Comparison of ENCODE assay signal across 15 mouse cellular contexts in genomic region chr7:34208027-34208745, GRCm38 (mm10). TPM values are rescaled to one million over a fixed set of nuclear protein-coding genes. Genes with fewer than 3 reads are reported as not detected.
A peak's percentile ranks its signal among the peaks of the same experiment; 100 is the strongest.
DNase-seq lines count a peak whose midpoint lies in the region; ATAC-seq and TF ChIP-seq lines count a peak whose summit lies in the region.
"Had no signal": no experiment of that assay in that cellular context is flagged by ENCODE, and none has a peak within 500 bp of the region (broad histone marks: within the 10 kb centered on the region; RNA-seq: fewer than 3 reads in every experiment).

No protein-coding gene starts in this region.

- TF ChIP-seq CTCF in kidney, adult 2 months (conservative IDR thresholded peaks at IDR 0.05; ENCODE audit: insufficient read depth, insufficient read length, low read depth, low read length) = peak; percentile 36; the same call in 1 of the 2 replicates
- TF ChIP-seq CTCF in ES-Bruce4 (IDR thresholded peaks at IDR 0.05; ENCODE audit: low read depth, low read length) = peak; percentile 50
- TF ChIP-seq CTCF in embryonic fibroblast, embryonic 13.5 days (IDR thresholded peaks at IDR 0.05; ENCODE audit: borderline replicate concordance, insufficient read depth, low read length) = peak; percentile 54; the same call in 1 of the 2 replicates

- TF ChIP-seq POLR2A in kidney, adult 2 months (IDR thresholded peaks at IDR 0.05; ENCODE audit: low read depth, low read length) = no peak
- no peak for TF ChIP-seq POLR2A in ES-Bruce4 (IDR thresholded peaks at IDR 0.05; ENCODE audit: insufficient read depth, low read length)
- TF ChIP-seq POLR2A in embryonic fibroblast, embryonic 13.5 days (IDR thresholded peaks at IDR 0.05; ENCODE audit: low read depth, low read length) = no peak

- no peak overlapping the region for H3K9ac ChIP-seq in ES-Bruce4 (ENCODE audit: low read depth, poor library complexity, severe bottlenecking)
- H3K9ac ChIP-seq in kidney, embryonic 15.5 days = no peak overlapping the region
- H3K9ac ChIP-seq: embryonic facial prominence, embryonic 15.5 days; hindbrain, embryonic 12.5 days; limb, embryonic 12.5 days had no signal

- no peak for ATAC-seq in kidney, embryonic 15.5 days (replicated peaks; ENCODE audit: low FRiP score)

- no peak for DNase-seq in kidney, adult 2 months
- no peak for DNase-seq in kidney, adult 11 months
- peak; percentile 20 for DNase-seq in 3T3-L1 (ENCODE audit: low read depth, low spot score)
- DNase-seq in spleen, adult 18-20 months = no peak
- DNase-seq: cerebellum, postnatal 36 days; heart, adult 18-20 months; lung, postnatal 36 days; thymus, postnatal 25 days had no signal

- no peaks in the 10 kb centered on the region for H3K9me3 ChIP-seq in ES-Bruce4 (replicated peaks; ENCODE audit: control insufficient read depth, insufficient read depth, low read length, poor library complexity, severe bottlenecking)
- H3K9me3 ChIP-seq in kidney, embryonic 15.5 days (replicated peaks) = no peaks in the 10 kb centered on the region
- H3K9me3 ChIP-seq: embryonic facial prominence, embryonic 15.5 days; hindbrain, embryonic 12.5 days; limb, embryonic 12.5 days had no signal

- no peak for TF ChIP-seq EP300 in ES-Bruce4 (IDR thresholded peaks at IDR 0.05; ENCODE audit: insufficient read depth, low read depth, low read length)

- 91% methylated on average over 9 of the region's 9 CpGs for WGBS in kidney, adult 2 months
- 88% methylated on average over 9 of the region's 9 CpGs for WGBS in kidney, embryonic 15.5 days

- H3K27me3 ChIP-seq in kidney, adult 2 months (replicated peaks; ENCODE audit: control insufficient read depth, insufficient read depth, low read length) = no peaks in the 10 kb centered on the region
- H3K27me3 ChIP-seq in ES-Bruce4 (ENCODE audit: control insufficient read depth, insufficient read depth, low read length, poor library complexity, severe bottlenecking) = no peaks in the 10 kb centered on the region
- no peaks in the 10 kb centered on the region for H3K27me3 ChIP-seq in kidney, embryonic 15.5 days
- H3K27me3 ChIP-seq: embryonic facial prominence, embryonic 15.5 days; hindbrain, embryonic 12.5 days; limb, embryonic 12.5 days had no signal

- no peaks in the 10 kb centered on the region for H3K4me1 ChIP-seq in kidney, adult 2 months (ENCODE audit: control insufficient read depth, insufficient read depth, low read length)
- no peaks in the 10 kb centered on the region for H3K4me1 ChIP-seq in ES-Bruce4 (ENCODE audit: control insufficient read depth, insufficient read depth, low read length)
- no peaks in the 10 kb centered on the region for H3K4me1 ChIP-seq in embryonic fibroblast, embryonic 13.5 days (ENCODE audit: control insufficient read depth, insufficient read depth, low read length)
- H3K4me1 ChIP-seq in kidney, embryonic 15.5 days = no peaks in the 10 kb centered on the region
- H3K4me1 ChIP-seq: embryonic facial prominence, embryonic 15.5 days; hindbrain, embryonic 12.5 days; limb, embryonic 12.5 days had no signal

- no peak overlapping the region for H3K27ac ChIP-seq in kidney, adult 2 months (ENCODE audit: insufficient read depth, low read depth, low read length)
- no peak overlapping the region for H3K27ac ChIP-seq in ES-Bruce4 (ENCODE audit: insufficient read depth, low read length)
- H3K27ac ChIP-seq in embryonic fibroblast, embryonic 13.5 days (ENCODE audit: insufficient read depth, low read length) = no peak overlapping the region
- H3K27ac ChIP-seq in kidney, embryonic 15.5 days = no peak overlapping the region
- H3K27ac ChIP-seq: embryonic facial prominence, embryonic 15.5 days; hindbrain, embryonic 12.5 days; limb, embryonic 12.5 days had no signal

- H3K4me2 ChIP-seq in kidney, embryonic 15.5 days = no peak overlapping the region
- H3K4me2 ChIP-seq: embryonic facial prominence, embryonic 15.5 days; hindbrain, embryonic 12.5 days; limb, embryonic 12.5 days had no signal

- no peak overlapping the region for H3K4me3 ChIP-seq in kidney, adult 2 months (ENCODE audit: insufficient read depth, low read depth, low read length)
- H3K4me3 ChIP-seq in ES-Bruce4 (ENCODE audit: low read depth, low read length) = no peak overlapping the region
- no peak overlapping the region for H3K4me3 ChIP-seq in embryonic fibroblast, embryonic 13.5 days (ENCODE audit: insufficient read depth, low read length)
- H3K4me3 ChIP-seq in kidney, embryonic 15.5 days (replicated peaks) = no peak overlapping the region
- H3K4me3 ChIP-seq: embryonic facial prominence, embryonic 15.5 days; hindbrain, embryonic 12.5 days; limb, embryonic 12.5 days had no signal

- H3K36me3 ChIP-seq in kidney, adult 2 months (ENCODE audit: control insufficient read depth, insufficient read depth, low read length) = peaks cover 7% of the 10 kb centered on the region; the same call in 1 of the 2 replicates
- peaks cover 83% of the 10 kb centered on the region for H3K36me3 ChIP-seq in ES-Bruce4 (ENCODE audit: control insufficient read depth, insufficient read depth, low read length, poor library complexity, severe bottlenecking)
- H3K36me3 ChIP-seq in kidney, embryonic 15.5 days = peaks cover 100% of the 10 kb centered on the region

RNA-seq across cellular contexts. Expression of gene Pdcd2l, which starts 11.7 kb away (rescaled TPM):
- 22.8 and 25.1 TPM in 2 replicates for polyA plus RNA-seq in kidney, adult 2 months (2012; rRNA removed)
- polyA plus RNA-seq in ES-Bruce4 (2011; ENCODE audit: insufficient read depth, insufficient read length, low read depth, missing spikeins) = 37.5 and 38.0 TPM in 2 replicates
- 16.8 and 18.6 TPM in 2 replicates for polyA plus RNA-seq in embryonic fibroblast, embryonic 13.5 days (2011; ENCODE audit: insufficient read length, low read depth, missing spikeins)
- polyA plus RNA-seq in kidney, embryonic 15.5 days (2015; fragmentation: Nextera tagmentation; extraction: Ambion mirVana) = 64.8 and 67.7 TPM in 2 replicates

RNA-seq across cellular contexts. Expression of gene Gpi1, which starts 21.9 kb away (rescaled TPM):
- polyA plus RNA-seq in kidney, adult 2 months (2012; rRNA removed) = 413 and 444 TPM in 2 replicates
- polyA plus RNA-seq in ES-Bruce4 (2011; ENCODE audit: insufficient read depth, insufficient read length, low read depth, missing spikeins) = 655 and 670 TPM in 2 replicates
- 244 and 331 TPM in 2 replicates for polyA plus RNA-seq in embryonic fibroblast, embryonic 13.5 days (2011; ENCODE audit: insufficient read length, low read depth, missing spikeins)
- 381 and 404 TPM in 2 replicates for polyA plus RNA-seq in kidney, embryonic 15.5 days (2015; fragmentation: Nextera tagmentation; extraction: Ambion mirVana)

RNA-seq across cellular contexts. Expression of gene Uba2, which starts 38.8 kb away (rescaled TPM):
- polyA plus RNA-seq in kidney, adult 2 months (2012; rRNA removed) = 28.4 and 32.7 TPM in 2 replicates
- 220 and 223 TPM in 2 replicates for polyA plus RNA-seq in ES-Bruce4 (2011; ENCODE audit: insufficient read depth, insufficient read length, low read depth, missing spikeins)
- polyA plus RNA-seq in embryonic fibroblast, embryonic 13.5 days (2011; ENCODE audit: insufficient read length, low read depth, missing spikeins) = 108 and 123 TPM in 2 replicates
- 221 and 223 TPM in 2 replicates for polyA plus RNA-seq in kidney, embryonic 15.5 days (2015; fragmentation: Nextera tagmentation; extraction: Ambion mirVana)

RNA-seq across cellular contexts. Expression of gene Gm6096, which starts 42.7 kb away (rescaled TPM):
- polyA plus RNA-seq in kidney, adult 2 months (2012; rRNA removed) = not detected in 2 replicates
- polyA plus RNA-seq in ES-Bruce4 (2011; ENCODE audit: insufficient read depth, insufficient read length, low read depth, missing spikeins) = not detected in 2 replicates
- not detected in 2 replicates for polyA plus RNA-seq in embryonic fibroblast, embryonic 13.5 days (2011; ENCODE audit: insufficient read length, low read depth, missing spikeins)
- 0.50 TPM in 1 of 2 replicates, not detected in the other for polyA plus RNA-seq in kidney, embryonic 15.5 days (2015; fragmentation: Nextera tagmentation; extraction: Ambion mirVana)
- polyA plus RNA-seq: embryonic facial prominence, embryonic 15.5 days; hindbrain, embryonic 12.5 days; kidney, embryonic 14.5 days had no signal
